Mouse (Mus musculus) embryonic facial prominence, embryonic 15.5 days (tissue): ENCODE data around the gene Ovgp1. TPM values are rescaled to one million over a fixed set of nuclear protein-coding genes. Genes with fewer than 3 reads are reported as not detected.

Experiments used
- ATAC-seq: fragments of 200-750 bp; cut with Nextera tagmentation; 2 replicates; pipeline ENCODE4 v1.8.0; 2017; ENCODE audit warnings: low read depth, moderate TSS enrichment; ENCODE audit not compliant: insufficient number of reproducible peaks, low FRiP score, low TSS enrichment
- H3K27ac ChIP-seq: fragments of 300-500 bp; sonication (generic); replicated peaks from 2 replicates; pipeline ENCODE4 v1.5.1; 2015; ENCODE audit warnings: mild to moderate bottlenecking, inconsistent platforms
- H3K27me3 ChIP-seq: fragments of 300-500 bp; sonication (generic); 2 replicates; pipeline ENCODE4 v1.6.1; 2015; ENCODE audit warnings: inconsistent platforms
- H3K36me3 ChIP-seq: fragments of 300-500 bp; sonication (generic); 2 replicates; pipeline ENCODE4 v1.6.1; 2015; ENCODE audit warnings: mild to moderate bottlenecking, inconsistent platforms
- H3K4me1 ChIP-seq: fragments of 300-500 bp; sonication (generic); 2 replicates; pipeline ENCODE4 v1.6.1; 2015; ENCODE audit warnings: inconsistent platforms
- H3K4me2 ChIP-seq: fragments of 300-500 bp; sonication (generic); replicated peaks from 2 replicates; pipeline ENCODE4 v1.6.1; 2015; ENCODE audit warnings: mild to moderate bottlenecking, inconsistent platforms
- H3K4me3 ChIP-seq: fragments of 300-500 bp; sonication (generic); replicated peaks from 2 replicates; pipeline ENCODE4 v1.5.1; 2015; ENCODE audit warnings: mild to moderate bottlenecking, inconsistent platforms
- H3K9ac ChIP-seq: fragments of 300-500 bp; sonication (generic); 2 replicates; pipeline ENCODE4 v1.6.1; 2015; ENCODE audit warnings: inconsistent platforms
- H3K9me3 ChIP-seq: fragments of 300-500 bp; sonication (generic); replicated peaks from 2 replicates; pipeline ENCODE4 v1.6.1; 2016; ENCODE audit warnings: inconsistent platforms
- WGBS: fragments of 180-500 bp; shearing (Covaris S2); methylation state at CpG from one replicate; pipeline ENCODE4 v1.1.7; 2015; 5-methylcytosine and 5-hydroxymethylcytosine counted together
- polyA plus RNA-seq: library from polyadenylated mRNA; unstranded; fragments of >200 nt; fragmentation: Nextera tagmentation; extraction: Ambion mirVana; gene quantifications from 2 replicates; pipeline ENCODE4 v1.2.1, GENCODE M21; 2015

The Ovgp1 gene
- polyA plus RNA-seq: 0.92 and 1.5 TPM in 2 replicates

DNA sequence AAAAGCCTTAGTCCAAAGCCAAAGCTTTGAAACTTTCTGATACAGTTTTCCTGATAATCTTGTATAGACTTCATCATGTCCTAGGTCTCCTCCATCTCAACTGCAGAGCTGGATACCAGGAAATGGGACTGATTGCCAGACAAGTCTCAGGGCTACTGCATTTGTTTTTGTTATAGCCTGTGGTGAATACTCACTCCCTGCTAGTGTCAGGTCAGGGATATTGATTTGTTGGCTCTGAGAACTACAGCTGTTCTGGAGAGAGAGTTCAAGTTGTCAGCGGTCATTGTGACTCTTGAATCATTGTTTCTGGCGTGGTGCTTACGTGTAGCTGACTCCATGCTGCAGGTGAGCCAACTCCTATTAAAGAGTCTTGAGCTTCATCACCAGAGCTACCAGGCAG is at the start of gene Ovgp1:
Gene Ovgp1 (plus strand): TSS at position 301 of the 400 bp plus-strand sequence.
- Histone ChIP-seq H3K27me3 (no peaks in the 10 kb centered on the region), H3K4me2 (no peak within 1 kb of the TSS), H3K36me3 (peaks cover 21% of the 10 kb centered on the region), H3K4me1 (no peaks in the 10 kb centered on the region), H3K9ac (no peak within 1 kb of the TSS), H3K4me3 (no peak within 1 kb of the TSS), H3K9me3 (no peaks in the 10 kb centered on the region), H3K27ac (no peak within 1 kb of the TSS)
- ATAC-seq: no peak
- WGBS: 92% methylated on average over 3 of the region's 3 CpGs

DNA sequence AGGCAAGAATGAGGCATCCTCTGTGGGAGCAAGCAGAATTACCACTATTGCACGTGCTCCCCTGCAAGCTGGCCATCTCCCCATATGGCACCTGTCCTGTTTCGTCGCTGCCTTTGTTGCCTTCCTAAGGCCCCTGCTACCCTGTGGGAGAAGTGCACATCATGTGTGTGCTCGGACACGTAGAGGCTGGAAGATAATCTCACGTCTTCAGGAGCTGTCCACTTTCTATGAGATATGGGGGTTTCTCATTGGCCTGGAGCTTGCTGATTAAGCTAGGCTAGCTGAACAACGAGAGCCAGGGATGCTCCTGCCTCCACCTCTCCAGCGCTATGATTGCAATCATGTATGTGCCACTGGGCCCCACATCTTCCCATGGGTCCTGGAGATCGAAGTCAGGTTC is 48.9 kb upstream of the Ovgp1 start:
- Histone ChIP-seq H3K4me1 (no peaks in the 10 kb centered on the region), H3K36me3 (no peaks in the 10 kb centered on the region), H3K27me3 (no peaks in the 10 kb centered on the region), H3K9ac (no peak overlapping the region), H3K9me3 (no peaks in the 10 kb centered on the region), H3K4me2 (no peak overlapping the region), H3K27ac (no peak overlapping the region), H3K4me3 (no peak overlapping the region)
- ATAC-seq: no peak
- WGBS: 83% methylated on average over 9 of the region's 9 CpGs

DNA sequence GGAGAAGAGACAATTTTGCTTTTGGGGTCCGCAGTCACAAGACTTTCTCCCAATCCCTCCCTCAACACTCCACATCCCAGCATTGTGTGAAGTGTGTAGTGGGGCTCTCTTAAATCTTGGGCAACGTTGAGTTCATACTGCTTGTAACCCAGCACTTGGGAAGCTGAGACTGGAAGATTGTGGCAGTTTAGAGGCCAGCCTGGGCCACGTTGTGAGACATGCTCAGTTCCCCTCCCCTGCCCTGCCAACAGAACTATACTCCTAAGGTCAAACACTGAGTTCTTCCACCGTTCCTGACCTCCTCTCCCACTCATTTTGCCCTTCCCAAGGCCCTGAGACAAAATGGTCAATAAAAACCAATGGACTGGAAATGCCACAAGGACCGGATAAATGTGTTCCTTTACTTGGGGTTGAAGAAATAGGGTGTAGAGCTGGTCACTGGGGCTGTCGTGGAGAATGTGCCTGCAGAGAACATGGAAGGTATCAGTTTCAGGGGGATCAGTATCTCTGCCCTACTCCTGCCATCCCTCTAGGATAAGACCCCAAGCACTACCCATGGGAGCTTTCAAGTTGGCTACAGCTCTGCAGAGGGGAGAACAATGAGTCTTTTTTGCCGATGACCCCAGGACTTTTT is 45.8 kb upstream of the Ovgp1 start:
- H3K36me3 ChIP-seq: no peaks in the 10 kb centered on the region
- H3K27ac ChIP-seq: no peak overlapping the region
- WGBS: 80% methylated on average over 7 of the region's 7 CpGs

DNA sequence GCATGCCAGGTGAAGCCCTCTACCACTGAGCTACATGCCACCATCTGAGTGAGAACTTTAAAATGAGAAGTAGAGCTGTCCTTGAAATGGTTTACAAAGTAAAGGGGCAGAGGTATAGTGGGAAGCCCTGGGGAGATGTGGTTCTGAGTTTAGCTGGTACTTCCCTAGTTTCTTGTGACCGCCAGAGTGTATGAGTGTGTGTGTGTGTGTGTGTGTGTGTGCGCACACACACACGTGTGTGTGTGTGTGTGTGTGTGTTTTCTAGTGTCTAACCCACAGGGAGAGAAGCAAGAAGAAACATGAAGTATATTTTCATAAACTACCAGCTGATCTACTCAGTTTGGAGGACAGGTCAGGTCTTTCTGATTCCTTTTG is 45.3 kb upstream of the Ovgp1 start:
- Histone ChIP-seq H3K4me1 (no peaks in the 10 kb centered on the region), H3K4me2 (no peak overlapping the region), H3K27me3 (no peaks in the 10 kb centered on the region), H3K27ac (no peak overlapping the region), H3K9ac (no peak overlapping the region), H3K4me3 (no peak overlapping the region), H3K9me3 (no peaks in the 10 kb centered on the region), H3K36me3 (no peaks in the 10 kb centered on the region)
- no peak for ATAC-seq
- WGBS: 81% methylated on average over 3 of the region's 3 CpGs

More for the DNA sequence above, 45.8 kb upstream of the Ovgp1 start:
- Histone ChIP-seq H3K27me3 (no peaks in the 10 kb centered on the region), H3K9me3 (no peaks in the 10 kb centered on the region), H3K4me2 (no peak overlapping the region), H3K9ac (no peak overlapping the region), H3K4me3 (no peak overlapping the region), H3K4me1 (no peaks in the 10 kb centered on the region)
- ATAC-seq: no peak

DNA sequence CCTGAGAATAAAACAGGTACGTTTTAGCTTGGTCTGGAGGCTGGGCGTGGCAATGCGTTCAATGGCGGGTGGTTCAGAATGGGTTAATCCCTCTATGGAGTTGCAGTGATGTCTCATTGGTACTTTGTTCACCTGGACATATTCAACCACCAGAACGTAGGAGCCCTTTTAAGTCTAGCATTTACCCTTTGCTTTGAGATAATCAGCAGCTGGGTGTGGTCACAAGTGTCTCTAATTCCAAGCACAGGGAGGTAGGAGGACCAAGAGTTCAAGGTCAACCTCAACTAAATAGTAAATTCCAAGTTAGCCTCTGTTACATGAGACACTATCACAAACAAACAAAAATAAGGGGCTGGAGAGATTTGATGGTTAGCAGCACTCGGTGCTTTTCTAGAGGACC is 44.7 kb upstream of the Ovgp1 start:
- Histone ChIP-seq H3K4me1 (no peaks in the 10 kb centered on the region), H3K27me3 (no peaks in the 10 kb centered on the region), H3K27ac (no peak overlapping the region), H3K4me2 (no peak overlapping the region), H3K36me3 (no peaks in the 10 kb centered on the region), H3K9ac (no peak overlapping the region), H3K4me3 (no peak overlapping the region), H3K9me3 (no peaks in the 10 kb centered on the region)
- ATAC-seq: no peak
- whole genome bisulfite sequencing: 81% methylated on average over 6 of the region's 6 CpGs

DNA sequence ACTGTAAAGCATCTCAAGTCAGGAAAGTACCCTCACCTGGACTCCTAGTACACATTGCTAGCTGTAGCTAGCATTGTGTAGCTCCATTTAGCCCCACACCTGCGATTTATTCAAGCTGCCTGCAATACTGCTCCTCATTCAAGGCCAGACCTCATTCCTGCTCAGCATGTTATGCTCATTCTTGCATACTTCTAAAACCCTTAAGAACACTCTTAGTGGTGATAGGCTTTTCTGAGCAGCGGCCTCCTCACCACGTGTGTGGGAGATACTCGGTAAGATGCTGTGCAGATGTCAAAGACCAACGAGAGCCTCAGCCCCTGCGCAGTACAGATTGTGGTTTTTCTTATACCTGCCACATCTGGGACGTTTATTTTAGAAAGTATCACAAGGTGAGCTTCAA is 43.7 kb upstream of the Ovgp1 start:
- no peak overlapping the region for H3K27ac ChIP-seq
- no peaks in the 10 kb centered on the region for H3K36me3 ChIP-seq
- H3K9me3 ChIP-seq: no peaks in the 10 kb centered on the region
- no peak overlapping the region for H3K4me3 ChIP-seq
- H3K4me2 ChIP-seq: no peak overlapping the region
- 73% methylated on average over 7 of the region's 7 CpGs for WGBS
- no peaks in the 10 kb centered on the region for H3K4me1 ChIP-seq
- H3K27me3 ChIP-seq: no peaks in the 10 kb centered on the region
- no peak overlapping the region for H3K9ac ChIP-seq
- ATAC-seq: no peak

DNA sequence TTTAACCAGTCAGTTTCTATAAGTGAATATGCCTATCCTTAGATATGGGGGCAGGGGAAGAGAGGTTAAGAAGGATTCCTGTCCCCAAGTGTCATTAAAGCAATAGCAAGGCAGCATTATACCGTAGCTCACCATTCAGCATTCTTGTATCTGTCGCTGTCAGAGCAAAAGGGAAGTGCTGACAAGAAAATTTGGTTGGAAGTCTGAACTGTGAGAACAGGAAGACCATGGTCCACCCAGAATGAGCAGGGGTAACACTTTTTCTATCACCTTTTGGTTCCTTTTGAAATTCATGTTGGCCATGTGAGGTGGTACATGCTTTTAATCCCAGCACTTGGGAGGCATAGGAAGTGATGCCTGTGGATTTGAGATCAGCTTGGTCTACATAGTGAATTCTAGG is 42.4 kb upstream of the Ovgp1 start:
- Histone ChIP-seq H3K27me3 (no peaks in the 10 kb centered on the region), H3K36me3 (no peaks in the 10 kb centered on the region), H3K27ac (no peak overlapping the region), H3K4me3 (no peak overlapping the region), H3K9ac (no peak overlapping the region), H3K4me2 (no peak overlapping the region), H3K4me1 (no peaks in the 10 kb centered on the region), H3K9me3 (no peaks in the 10 kb centered on the region)
- no peak for ATAC-seq
- WGBS: 80% methylated on average over 2 of the region's 2 CpGs

DNA sequence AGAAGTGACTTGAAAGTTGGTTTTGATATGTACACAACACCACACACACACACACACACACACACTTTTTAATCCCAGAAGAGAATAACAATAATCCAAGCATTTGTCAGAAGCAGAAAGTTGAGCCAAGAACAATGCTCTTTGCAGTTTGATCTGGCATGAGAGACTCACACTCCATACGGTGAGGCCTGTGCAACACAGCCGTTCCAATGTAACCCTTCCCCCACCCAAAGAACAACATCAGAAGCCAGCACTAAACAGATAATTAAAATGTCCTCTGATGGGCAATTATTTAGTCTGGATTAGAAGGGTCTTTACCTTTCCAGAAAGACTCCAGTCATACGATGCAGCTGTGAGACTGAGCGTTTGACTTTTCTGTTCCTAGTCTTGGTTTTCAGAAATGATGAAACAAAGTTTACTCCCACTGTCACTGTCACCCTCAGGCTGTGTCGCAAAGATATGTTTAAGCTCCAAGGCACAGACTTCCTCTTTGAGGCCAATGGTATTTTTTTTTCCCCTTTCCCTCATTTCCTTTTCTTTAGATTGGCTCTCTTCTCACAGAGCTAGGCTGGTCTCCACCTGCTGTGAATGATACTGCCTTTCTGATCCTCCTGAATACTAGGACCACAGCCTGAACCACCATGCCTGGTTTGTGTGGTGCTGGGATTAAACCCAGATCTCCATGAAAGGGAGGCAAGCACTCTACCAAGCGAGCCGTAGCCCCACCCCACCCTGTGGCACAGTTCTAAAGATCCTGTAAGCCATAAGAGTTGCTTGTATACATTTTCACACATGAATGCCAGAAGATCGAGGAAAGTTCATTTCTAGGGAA is 41.1 kb upstream of the Ovgp1 start, which contains the start of gene I830077J02Rik:
Gene I830077J02Rik (minus strand): TSS at position 425 of the 832 bp plus-strand sequence.
- 78% methylated on average over 8 of the region's 8 CpGs for WGBS
- Histone ChIP-seq H3K27me3 (no peaks in the 10 kb centered on the region), H3K4me3 (no peak within 1 kb of the TSS), H3K9me3 (no peaks in the 10 kb centered on the region), H3K27ac (no peak within 1 kb of the TSS), H3K36me3 (peaks cover 4% of the 10 kb centered on the region; the same call in 1 of the 2 replicates), H3K4me2 (no peak within 1 kb of the TSS), H3K9ac (no peak within 1 kb of the TSS), H3K4me1 (no peaks in the 10 kb centered on the region)
- no peak for ATAC-seq

DNA sequence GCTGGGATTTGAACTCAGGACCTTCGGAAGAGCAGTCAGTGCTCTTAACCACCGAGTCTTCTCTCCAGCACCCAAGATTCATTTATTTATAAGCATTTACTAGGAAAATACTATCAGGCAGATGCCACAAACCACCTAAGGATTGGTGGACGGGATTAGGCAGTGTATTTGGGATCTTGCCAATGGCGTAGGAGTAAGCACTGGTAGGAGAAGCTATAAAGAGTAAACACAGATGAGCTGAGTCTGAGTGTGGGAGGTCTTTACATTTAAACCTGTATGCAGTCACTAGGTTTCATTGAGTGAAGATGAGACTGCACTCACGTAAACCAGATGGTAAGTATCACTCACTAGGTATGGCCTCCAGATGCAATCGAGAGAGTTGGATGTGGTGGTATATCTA is 39.6 kb upstream of the Ovgp1 start:
- peaks cover 8% of the 10 kb centered on the region; the same call in 1 of the 2 replicates for H3K36me3 ChIP-seq
- no peak overlapping the region for H3K27ac ChIP-seq
- H3K27me3 ChIP-seq: no peaks in the 10 kb centered on the region
- H3K4me2 ChIP-seq: no peak overlapping the region
- 91% methylated on average over 6 of the region's 6 CpGs for WGBS
- H3K4me1 ChIP-seq: no peaks in the 10 kb centered on the region
- H3K4me3 ChIP-seq: no peak overlapping the region
- no peak for ATAC-seq
- no peaks in the 10 kb centered on the region for H3K9me3 ChIP-seq
- H3K9ac ChIP-seq: no peak overlapping the region

DNA sequence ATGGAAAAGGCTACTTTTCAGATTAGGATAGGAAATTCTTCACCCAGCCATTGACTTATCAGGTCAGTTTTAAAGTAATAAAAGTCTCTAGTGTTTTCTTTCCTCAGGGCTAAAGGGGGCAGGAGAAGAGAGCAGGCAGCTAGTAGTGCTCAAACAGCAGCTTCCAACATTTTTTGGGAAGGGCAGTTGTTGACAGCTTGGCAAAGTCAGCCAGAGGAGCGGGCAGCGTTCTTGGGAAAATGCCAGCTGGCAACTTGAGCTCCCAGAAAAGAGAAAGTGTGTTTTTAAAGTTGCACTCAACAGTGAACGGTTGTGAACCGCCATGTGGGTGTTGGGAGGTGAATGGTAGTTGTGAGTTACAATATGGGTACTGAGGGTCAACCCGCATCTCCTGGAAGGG is 38.5 kb upstream of the Ovgp1 start:
- H3K27me3 ChIP-seq: no peaks in the 10 kb centered on the region
- no peak overlapping the region for H3K27ac ChIP-seq
- H3K4me2 ChIP-seq: no peak overlapping the region
- H3K36me3 ChIP-seq: peaks cover 8% of the 10 kb centered on the region; the same call in 1 of the 2 replicates
- H3K4me3 ChIP-seq: no peak overlapping the region
- ATAC-seq: no peak
- no peaks in the 10 kb centered on the region for H3K9me3 ChIP-seq
- H3K4me1 ChIP-seq: no peaks in the 10 kb centered on the region
- no peak overlapping the region for H3K9ac ChIP-seq
- WGBS: 66% methylated on average over 5 of the region's 5 CpGs

DNA sequence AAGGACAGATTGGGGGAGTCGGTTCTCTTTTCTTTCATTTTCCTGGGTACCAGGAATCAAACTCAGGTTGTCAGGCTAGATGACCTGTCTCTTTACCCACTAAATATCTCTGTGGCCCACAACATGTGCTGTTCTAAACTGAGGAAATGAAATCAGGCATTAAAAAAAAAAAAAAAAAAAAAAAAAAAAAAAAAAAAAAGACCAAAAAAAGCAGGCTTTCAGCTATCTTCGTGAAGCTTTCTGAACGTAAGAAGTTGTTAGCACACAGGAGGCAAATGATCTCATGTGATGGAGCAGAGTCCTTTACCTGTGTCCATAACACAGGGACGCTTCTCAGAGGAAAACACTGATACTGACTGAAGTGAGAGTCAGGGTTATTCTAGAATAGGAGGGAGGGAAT is 37.4 kb upstream of the Ovgp1 start:
- no peak for ATAC-seq
- Histone ChIP-seq H3K9ac (no peak overlapping the region), H3K4me1 (no peaks in the 10 kb centered on the region), H3K4me3 (no peak overlapping the region), H3K4me2 (no peak overlapping the region), H3K27me3 (no peaks in the 10 kb centered on the region), H3K36me3 (peaks cover 14% of the 10 kb centered on the region), H3K9me3 (no peaks in the 10 kb centered on the region), H3K27ac (no peak overlapping the region)
- WGBS: 87% methylated on average over 4 of the region's 4 CpGs
